In the genomic region with DNA sequence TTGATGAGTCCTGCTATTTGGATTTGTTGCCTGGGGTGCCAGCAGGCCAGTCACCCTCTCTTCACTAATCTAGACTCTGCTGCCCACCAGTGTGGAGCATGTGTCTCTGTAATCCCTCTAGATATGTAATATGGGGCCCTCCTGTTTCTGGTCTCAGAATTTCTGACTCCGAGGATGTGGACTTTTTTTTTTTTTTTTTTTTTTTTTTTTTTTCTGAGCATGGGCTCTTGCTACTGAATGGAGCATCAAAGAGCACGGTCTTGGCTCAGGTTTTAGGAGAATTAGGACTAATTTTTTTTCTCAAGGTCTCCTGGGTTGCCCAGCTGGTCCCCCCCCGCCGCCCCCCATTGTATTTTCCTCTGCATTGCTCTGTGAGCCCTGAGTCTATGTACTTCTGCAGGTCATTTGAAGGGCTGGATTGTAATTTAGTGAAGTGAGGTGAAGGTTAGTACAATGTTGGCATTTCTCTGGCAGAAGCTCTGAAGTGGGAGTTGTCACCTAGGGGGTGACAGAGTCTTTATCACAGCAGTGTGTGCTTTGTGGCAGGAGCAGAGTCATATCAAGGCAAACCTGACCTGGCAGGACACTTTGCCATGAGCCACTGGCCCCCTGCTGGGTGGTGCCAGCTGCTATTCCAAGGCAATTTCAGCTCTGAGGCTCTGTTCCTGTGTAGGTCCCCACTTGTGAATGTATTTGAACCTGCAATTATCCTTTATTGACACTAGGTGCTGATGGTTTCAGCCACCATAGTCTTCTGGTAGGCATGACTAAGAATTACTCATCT, we compare ENCODE assay signal across 9 mouse cellular contexts. TPM values are rescaled to one million over a fixed set of nuclear protein-coding genes. Genes with fewer than 3 reads are reported as not detected.
DNase-seq lines count a peak whose midpoint lies in the region; ATAC-seq and TF ChIP-seq lines count a peak whose summit lies in the region.
"Had no signal": no experiment of that assay in that cellular context is flagged by ENCODE, and none has a peak within 500 bp of the region (broad histone marks: within the 10 kb centered on the region; RNA-seq: fewer than 3 reads in every experiment).

No protein-coding gene starts in this region.

- H3K9ac ChIP-seq in lung, postnatal 0 days (replicated peaks; ENCODE audit: low read depth), result no peak overlapping the region
- no peak overlapping the region for H3K9ac ChIP-seq in limb, embryonic 12.5 days (replicated peaks)
- H3K9ac ChIP-seq in stomach, postnatal 0 days (ENCODE audit: low read length), result no peak overlapping the region

- DNase-seq in cerebellum, postnatal 10 days, result peak; percentile 53 to 58
- no peak for DNase-seq in cerebellum, postnatal 4 days (ENCODE audit: low spot score in 2 of 2)
- no peak for DNase-seq in lung, postnatal 0 days (ENCODE audit: low spot score)
- no peak for DNase-seq in lung, postnatal 14 days
- no peak for DNase-seq in stomach, postnatal 0 days (ENCODE audit: low spot score)
- no peak for DNase-seq in left cerebral cortex, adult 9 months (ENCODE audit: low spot score in 2 of 2)
- DNase-seq in cerebellum, adult 2 months, result no peak
- DNase-seq: thymus, postnatal 36 days had no signal

- no peak overlapping the region for H3K4me3 ChIP-seq in lung, postnatal 0 days (ENCODE audit: low read depth, low read length)
- H3K4me3 ChIP-seq in limb, embryonic 12.5 days (replicated peaks), result peak overlapping the region; percentile 76
- H3K4me3 ChIP-seq in stomach, postnatal 0 days (ENCODE audit: low read depth, low read length), result no peak overlapping the region
- H3K4me3 ChIP-seq in cerebellum, adult 2 months (replicated peaks; ENCODE audit: insufficient read depth, low read depth, low read length), result no peak overlapping the region

- 0 out of 2 replicates have a peak, but pooled peaks cover 3% of the 10 kb centered on the region for H3K4me1 ChIP-seq in lung, postnatal 0 days (ENCODE audit: insufficient read depth, low read depth, low read length)
- peaks cover 14% of the 10 kb centered on the region for H3K4me1 ChIP-seq in limb, embryonic 12.5 days (replicated peaks)
- no peaks in the 10 kb centered on the region for H3K4me1 ChIP-seq in stomach, postnatal 0 days (replicated peaks; ENCODE audit: control insufficient read depth, insufficient read depth)
- H3K4me1 ChIP-seq in cerebellum, adult 2 months (ENCODE audit: control insufficient read depth, insufficient read depth, low read length), result no peaks in the 10 kb centered on the region; the same call in 1 of the 2 replicates

- no peak for ATAC-seq in lung, postnatal 0 days
- ATAC-seq in limb, embryonic 12.5 days (ENCODE audit: insufficient number of reproducible peaks, insufficient read depth, low FRiP score, low TSS enrichment, low read depth), result no peak
- no peak for ATAC-seq in stomach, postnatal 0 days (ENCODE audit: low FRiP score, low TSS enrichment)

- no peak overlapping the region for H3K4me2 ChIP-seq in lung, postnatal 0 days (replicated peaks; ENCODE audit: low read depth, low read length)
- H3K4me2 ChIP-seq in limb, embryonic 12.5 days, result peak overlapping the region; percentile 88
- H3K4me2 ChIP-seq in stomach, postnatal 0 days (replicated peaks; ENCODE audit: low read depth), result 0 out of 2 replicates have a peak overlapping the region, but pooled peaks have one; percentile 3

- peak; percentile 14 for TF ChIP-seq CTCF in lung, postnatal 0 days (IDR thresholded peaks at IDR 0.05)
- peak; percentile 14 for TF ChIP-seq CTCF in stomach, postnatal 0 days (IDR thresholded peaks at IDR 0.05; ENCODE audit: low read depth)
- TF ChIP-seq CTCF in cerebellum, adult 2 months (IDR thresholded peaks at IDR 0.05; ENCODE audit: borderline replicate concordance, insufficient read depth, low read depth, low read length), result no peak

- no peak for TF ChIP-seq POLR2A in cerebellum, adult 2 months (IDR thresholded peaks at IDR 0.05; ENCODE audit: borderline replicate concordance, insufficient read depth, low read length)

- no peak for TF ChIP-seq EP300 in lung, postnatal 0 days (IDR thresholded peaks at IDR 0.05)
- TF ChIP-seq EP300 in stomach, postnatal 0 days (optimal IDR thresholded peaks at IDR 0.05), result no peak

- H3K36me3 ChIP-seq in lung, postnatal 0 days (ENCODE audit: insufficient read depth, low read length), result no peaks in the 10 kb centered on the region
- peaks cover 4% of the 10 kb centered on the region; the same call in 1 of the 2 replicates for H3K36me3 ChIP-seq in limb, embryonic 12.5 days
- H3K36me3 ChIP-seq in stomach, postnatal 0 days (ENCODE audit: control insufficient read depth, insufficient read depth, low read length), result no peaks in the 10 kb centered on the region

- H3K27me3 ChIP-seq in lung, postnatal 0 days (replicated peaks; ENCODE audit: insufficient read depth, low read length), result no peaks in the 10 kb centered on the region
- H3K27me3 ChIP-seq in limb, embryonic 12.5 days, result no peaks in the 10 kb centered on the region; the same call in 1 of the 2 replicates
- H3K27me3 ChIP-seq in stomach, postnatal 0 days (ENCODE audit: control insufficient read depth, insufficient read depth, low read length), result no peaks in the 10 kb centered on the region
- H3K27me3 ChIP-seq in cerebellum, adult 2 months (ENCODE audit: control insufficient read depth, insufficient read depth, low read length), result no peaks in the 10 kb centered on the region

- H3K27ac ChIP-seq in lung, postnatal 0 days (ENCODE audit: low read length), result no peak overlapping the region
- H3K27ac ChIP-seq in limb, embryonic 12.5 days, result no peak overlapping the region
- no peak overlapping the region for H3K27ac ChIP-seq in stomach, postnatal 0 days (replicated peaks)
- H3K27ac ChIP-seq in cerebellum, adult 2 months (ENCODE audit: insufficient read depth, low read length), result no peak overlapping the region

- H3K9me3 ChIP-seq in lung, postnatal 0 days (ENCODE audit: low read length), result no peaks in the 10 kb centered on the region
- H3K9me3 ChIP-seq in limb, embryonic 12.5 days, result 0 out of 2 replicates have a peak, but pooled peaks cover 5% of the 10 kb centered on the region
- H3K9me3 ChIP-seq in stomach, postnatal 0 days (ENCODE audit: control insufficient read depth, low read length), result no peaks in the 10 kb centered on the region

- 56% methylated on average over 4 of the region's 4 CpGs for WGBS in lung, postnatal 0 days
- WGBS in limb, embryonic 12.5 days, result 54% methylated on average over 4 of the region's 4 CpGs
- 66% methylated on average over 4 of the region's 4 CpGs for WGBS in stomach, postnatal 0 days
- 86% methylated on average over 4 of the region's 4 CpGs for WGBS in cerebellum, adult 2 months

RNA-seq across cellular contexts. Expression of gene Adamts7, which starts 2.0 kb away (rescaled TPM):
- 4.1 and 5.4 TPM in 2 replicates for polyA plus RNA-seq in lung, postnatal 0 days (2015; fragmentation: Nextera tagmentation; extraction: Ambion mirVana)
- 18.9 and 20.2 TPM in 2 replicates for polyA plus RNA-seq in limb, embryonic 12.5 days (2016; fragmentation: Nextera tagmentation; extraction: Ambion mirVana)
- 2.7 and 3.2 TPM in 2 replicates for polyA plus RNA-seq in stomach, postnatal 0 days (2015; fragmentation: Nextera tagmentation; extraction: Ambion mirVana)
- 0.34 and 0.49 TPM in 2 replicates for polyA plus RNA-seq in cerebellum, adult 2 months (2012; rRNA removed)

RNA-seq across cellular contexts. Expression of gene Morf4l1, which starts 50.3 kb away (rescaled TPM):
- polyA plus RNA-seq in lung, postnatal 0 days (2015; fragmentation: Nextera tagmentation; extraction: Ambion mirVana), result 283 and 290 TPM in 2 replicates
- polyA plus RNA-seq in limb, embryonic 12.5 days (2016; fragmentation: Nextera tagmentation; extraction: Ambion mirVana), result 502 and 512 TPM in 2 replicates
- 225 and 226 TPM in 2 replicates for polyA plus RNA-seq in stomach, postnatal 0 days (2015; fragmentation: Nextera tagmentation; extraction: Ambion mirVana)
- polyA plus RNA-seq in cerebellum, adult 2 months (2012; rRNA removed), result 468 and 520 TPM in 2 replicates

Comparison
In these comparisons a context has a peak if more than half of its experiments do, and no peak if none do; other contexts are left out.
1. DNase-seq: peak in cerebellum, postnatal 10 days (2 of 2); none in cerebellum, postnatal 4 days (0 of 2), lung, postnatal 0 days (single experiment), lung, postnatal 14 days (single experiment), stomach, postnatal 0 days (single experiment), left cerebral cortex, adult 9 months (0 of 2) and cerebellum, adult 2 months (0 of 2).